Mouse (Mus musculus): ENCODE measurements around the gene Gcm1. TPM values are rescaled to one million over a fixed set of nuclear protein-coding genes. Genes with fewer than 3 reads are reported as not detected.

Gcm1 gene
- total RNA-seq (2023), result not detected

GRCm38 (mm10) chr9:78051677-78052076, at the start of gene Gcm1:
Gene Gcm1 (plus strand): TSS chr9:78051924.

GRCm38 (mm10) chr9:78108796-78109239, 57.1 kb downstream of the Gcm1 start, which contains the start of the genes Fbxo9 and Ick:
Gene Fbxo9 (minus strand): TSS chr9:78109065.
Gene Ick (plus strand): TSS chr9:78109192.

Other genes with a start within 250 kb of the Gcm1 start
- 10 to 100 TPM; 66.3 to 74.8 TPM for gene Elovl5, start 134.6 kb upstream of the Gcm1 start, total RNA-seq (2023)
- gene Fbxo9, start 57.1 kb downstream of the Gcm1 start, total RNA-seq (2023), result 10 to 100 TPM; 48.5 to 52.7 TPM
- 1 to 10 TPM; 3.3 to 5.0 TPM for gene Ick, start 57.3 kb downstream of the Gcm1 start, total RNA-seq (2023)
- gene Gsta4, start 130.8 kb downstream of the Gcm1 start, total RNA-seq (2023), result not detected
- not detected for gene Gsta1, start 178.7 kb downstream of the Gcm1 start, total RNA-seq (2023)
- not detected for gene Gm3776, start 205.2 kb downstream of the Gcm1 start, total RNA-seq (2023)
- not detected for gene Gm10639, start 238.0 kb downstream of the Gcm1 start, total RNA-seq (2023)